Mouse (Mus musculus) limb, embryonic 12.5 days (tissue): ENCODE results near the gene Hdgf. TPM values are rescaled to one million over a fixed set of nuclear protein-coding genes. Genes with fewer than 3 reads are reported as not detected.

Experiments used
- ATAC-seq: fragments of 200-750 bp; cut with Nextera tagmentation; 2 replicates; pipeline ENCODE4 v1.8.0; 2017; ENCODE audit warnings: low read depth, moderate TSS enrichment; ENCODE audit not compliant: insufficient number of reproducible peaks, insufficient read depth, low FRiP score, low TSS enrichment
- H3K27ac ChIP-seq: fragments of 300-500 bp; sonication (generic); 2 replicates; pipeline ENCODE4 v1.5.1; 2016; ENCODE audit warnings: mild to moderate bottlenecking, moderate library complexity
- H3K27me3 ChIP-seq: fragments of 300-500 bp; sonication (generic); 2 replicates; pipeline ENCODE4 v1.6.1; 2016; ENCODE audit warnings: mild to moderate bottlenecking, moderate library complexity
- H3K36me3 ChIP-seq: fragments of 300-500 bp; sonication (generic); 2 replicates; pipeline ENCODE4 v1.6.1; 2016; ENCODE audit warnings: mild to moderate bottlenecking, moderate library complexity
- H3K4me1 ChIP-seq: fragments of 300-500 bp; sonication (generic); replicated peaks from 2 replicates; pipeline ENCODE4 v1.6.1; 2016
- H3K4me2 ChIP-seq: fragments of 300-500 bp; sonication (generic); 2 replicates; pipeline ENCODE4 v1.6.1; 2016; ENCODE audit warnings: mild to moderate bottlenecking, moderate library complexity
- H3K4me3 ChIP-seq: fragments of 300-500 bp; sonication (generic); replicated peaks from 2 replicates; pipeline ENCODE4 v1.5.1; 2016; ENCODE audit warnings: mild to moderate bottlenecking
- H3K9ac ChIP-seq: fragments of 300-500 bp; sonication (generic); replicated peaks from 2 replicates; pipeline ENCODE4 v1.6.1; 2016; ENCODE audit warnings: mild to moderate bottlenecking, moderate library complexity
- H3K9me3 ChIP-seq: fragments of 300-500 bp; sonication (generic); 2 replicates; pipeline ENCODE4 v1.6.1; 2016; ENCODE audit warnings: mild to moderate bottlenecking, moderate library complexity
- WGBS: fragments of 180-500 bp; shearing (Covaris S2); methylation state at CpG from one replicate; pipeline ENCODE4 v1.1.7; 2016; 5-methylcytosine and 5-hydroxymethylcytosine counted together
- polyA plus RNA-seq: library from polyadenylated mRNA; unstranded; fragments of >200 nt; fragmentation: Nextera tagmentation; extraction: Ambion mirVana; gene quantifications from 2 replicates; pipeline ENCODE4 v1.2.1, GENCODE M21; 2016

Hdgf gene
- polyA plus RNA-seq, 1 experiment from 2014 or later, result 294 TPM

- H3K27me3 ChIP-seq, result no peaks in the 10 kb centered on the region
- ATAC-seq, result no peak
- peak overlapping the region; percentile 94 for H3K4me2 ChIP-seq
- no peaks in the 10 kb centered on the region for H3K9me3 ChIP-seq
- peak overlapping the region; percentile 84 for H3K27ac ChIP-seq
- H3K4me3 ChIP-seq, result peak overlapping the region; percentile 38
- H3K9ac ChIP-seq, result peak overlapping the region; percentile 53; the same call in 1 of the 2 replicates
- H3K36me3 ChIP-seq, result peaks cover 20% of the 10 kb centered on the region
- WGBS, result 2% methylated on average over 4 of the region's 4 CpGs
- peaks cover 39% of the 10 kb centered on the region for H3K4me1 ChIP-seq
These were observed 3.8 kb downstream of the Hdgf start for GRCm38 (mm10) chr3:87909874-87910273.

- H3K9ac ChIP-seq, result peak overlapping the region; percentile 53
- peaks cover 39% of the 10 kb centered on the region for H3K4me1 ChIP-seq
- peak overlapping the region; percentile 94 for H3K4me2 ChIP-seq
- H3K27ac ChIP-seq, result peak overlapping the region; percentile 84
- no peaks in the 10 kb centered on the region for H3K9me3 ChIP-seq
- 5% methylated on average over 12 of the region's 12 CpGs for WGBS
- H3K27me3 ChIP-seq, result no peaks in the 10 kb centered on the region
- peak; percentile 24; the same call in 1 of the 2 replicates for ATAC-seq
- H3K36me3 ChIP-seq, result peaks cover 28% of the 10 kb centered on the region
- H3K4me3 ChIP-seq, result peak overlapping the region; percentile 38
These were observed 4.5 kb downstream of the Hdgf start for GRCm38 (mm10) chr3:87910573-87911141.

- H3K9ac ChIP-seq, result no peak overlapping the region
- H3K36me3 ChIP-seq, result peaks cover 49% of the 10 kb centered on the region
- no peaks in the 10 kb centered on the region for H3K9me3 ChIP-seq
- ATAC-seq, result no peak
- 81% methylated on average over 7 of the region's 7 CpGs for WGBS
- no peak overlapping the region for H3K27ac ChIP-seq
- H3K4me2 ChIP-seq, result no peak overlapping the region
- no peak overlapping the region for H3K4me3 ChIP-seq
- H3K27me3 ChIP-seq, result no peaks in the 10 kb centered on the region
- H3K4me1 ChIP-seq, result peaks cover 29% of the 10 kb centered on the region
These were observed 7.4 kb downstream of the Hdgf start for GRCm38 (mm10) chr3:87913491-87913890.

- WGBS, result 96% methylated on average over 10 of the region's 10 CpGs
- Histone ChIP-seq H3K27ac (no peak overlapping the region), H3K4me3 (no peak overlapping the region), H3K9ac (no peak overlapping the region), H3K4me2 (no peak overlapping the region), H3K36me3 (peaks cover 49% of the 10 kb centered on the region), H3K27me3 (no peaks in the 10 kb centered on the region), H3K9me3 (no peaks in the 10 kb centered on the region), H3K4me1 (peaks cover 25% of the 10 kb centered on the region)
- ATAC-seq, result no peak
These were observed 7.8 kb downstream of the Hdgf start for GRCm38 (mm10) chr3:87913891-87914290.

- H3K27me3 ChIP-seq, result no peaks in the 10 kb centered on the region
- H3K9ac ChIP-seq, result no peak overlapping the region
- H3K36me3 ChIP-seq, result peaks cover 53% of the 10 kb centered on the region
- H3K4me1 ChIP-seq, result peaks cover 8% of the 10 kb centered on the region
- ATAC-seq, result no peak
- H3K4me2 ChIP-seq, result no peak overlapping the region
- WGBS, result 92% methylated on average over 1 of the region's 1 CpGs
- H3K4me3 ChIP-seq, result no peak overlapping the region
- no peaks in the 10 kb centered on the region for H3K9me3 ChIP-seq
- no peak overlapping the region for H3K27ac ChIP-seq
These were observed 10.9 kb downstream of the Hdgf start for GRCm38 (mm10) chr3:87916990-87917389.

GRCm38 (mm10) chr3:87918551-87918950 lies 12.4 kb downstream of the Hdgf start:
- Histone ChIP-seq H3K27me3 (no peaks in the 10 kb centered on the region), H3K36me3 (peaks cover 62% of the 10 kb centered on the region), H3K9me3 (no peaks in the 10 kb centered on the region), H3K27ac (peak overlapping the region; percentile 41; the same call in 1 of the 2 replicates), H3K4me3 (peak overlapping the region; percentile 58), H3K9ac (no peak overlapping the region), H3K4me2 (peak overlapping the region; percentile 42), H3K4me1 (peaks cover 8% of the 10 kb centered on the region)
- no peak for ATAC-seq
- 88% methylated on average over 1 of the region's 1 CpGs for WGBS

GRCm38 (mm10) chr3:87919336-87920108 lies 13.4 kb downstream of the Hdgf start, which contains the start of gene Mrpl24:
Gene Mrpl24 (plus strand): TSS chr3:87919506.
- H3K4me3 ChIP-seq, result peak within 1 kb of the TSS; percentile 58
- under 1% methylated on average over 30 of the region's 30 CpGs for WGBS
- no peaks in the 10 kb centered on the region for H3K9me3 ChIP-seq
- no peaks in the 10 kb centered on the region for H3K27me3 ChIP-seq
- H3K9ac ChIP-seq, result peak within 1 kb of the TSS; percentile 68
- H3K4me2 ChIP-seq, result peak within 1 kb of the TSS; percentile 86
- H3K36me3 ChIP-seq, result peaks cover 62% of the 10 kb centered on the region
- H3K4me1 ChIP-seq, result peaks cover 8% of the 10 kb centered on the region
- ATAC-seq, result peak; percentile 76
- H3K27ac ChIP-seq, result peak within 1 kb of the TSS; percentile 87

- Histone ChIP-seq H3K4me3 (peak overlapping the region; percentile 58), H3K9me3 (no peaks in the 10 kb centered on the region), H3K27me3 (no peaks in the 10 kb centered on the region), H3K27ac (no peak overlapping the region), H3K4me2 (peak overlapping the region; percentile 86), H3K4me1 (peaks cover 8% of the 10 kb centered on the region), H3K36me3 (peaks cover 62% of the 10 kb centered on the region), H3K9ac (peak overlapping the region; percentile 68; the same call in 1 of the 2 replicates)
- ATAC-seq, result no peak
- WGBS, result 65% methylated on average over 9 of the region's 9 CpGs
These were observed 14.3 kb downstream of the Hdgf start for GRCm38 (mm10) chr3:87920270-87920943.

- no peaks in the 10 kb centered on the region for H3K27me3 ChIP-seq
- no peak overlapping the region for H3K9ac ChIP-seq
- H3K9me3 ChIP-seq, result no peaks in the 10 kb centered on the region
- peaks cover 14% of the 10 kb centered on the region for H3K4me1 ChIP-seq
- no peak overlapping the region for H3K4me2 ChIP-seq
- H3K4me3 ChIP-seq, result no peak overlapping the region
- WGBS, result 93% methylated on average over 7 of the region's 7 CpGs
- peaks cover 64% of the 10 kb centered on the region for H3K36me3 ChIP-seq
- no peak for ATAC-seq
- H3K27ac ChIP-seq, result no peak overlapping the region
These were observed 18.9 kb downstream of the Hdgf start for GRCm38 (mm10) chr3:87924996-87925395.

- H3K4me1 ChIP-seq, result peaks cover 22% of the 10 kb centered on the region
- WGBS, result 92% methylated on average over 5 of the region's 5 CpGs
- H3K36me3 ChIP-seq, result peaks cover 65% of the 10 kb centered on the region
- H3K9ac ChIP-seq, result no peak overlapping the region
- no peak overlapping the region for H3K4me2 ChIP-seq
- ATAC-seq, result no peak
- H3K27ac ChIP-seq, result no peak overlapping the region
- H3K27me3 ChIP-seq, result no peaks in the 10 kb centered on the region
- H3K9me3 ChIP-seq, result no peaks in the 10 kb centered on the region
- no peak overlapping the region; the same call in 1 of the 2 replicates for H3K4me3 ChIP-seq
These were observed 21.3 kb downstream of the Hdgf start for GRCm38 (mm10) chr3:87927452-87927851.
